Mouse (Mus musculus) ovary, postnatal 36 days (tissue): ENCODE results near the gene St3gal5.
A peak's percentile ranks its signal among the peaks of the same experiment; 100 is the strongest.

ENCODE experiments used
- DNase-seq: peaks from one replicate; pipeline ENCODE4 v3.0.0; 2022; ENCODE audit warnings: low spot score, mixed read lengths

Gene St3gal5

GRCm38 (mm10) chr6:72134850-72135515, 37.6 kb downstream of the St3gal5 start:
- no peak for DNase-seq

GRCm38 (mm10) chr6:72136016-72136415, 38.6 kb downstream of the St3gal5 start:
- no peak for DNase-seq

GRCm38 (mm10) chr6:72136543-72136942, 39.2 kb downstream of the St3gal5 start:
- DNase-seq, result no peak

- DNase-seq, result no peak
These were observed 42.3 kb downstream of the St3gal5 start for GRCm38 (mm10) chr6:72139508-72140193.

- no peak for DNase-seq
These were observed 43.0 kb downstream of the St3gal5 start for GRCm38 (mm10) chr6:72140371-72140770.

GRCm38 (mm10) chr6:72141191-72141590, 43.8 kb downstream of the St3gal5 start:
- no peak for DNase-seq

- DNase-seq, result no peak
These were observed 45.2 kb downstream of the St3gal5 start for GRCm38 (mm10) chr6:72142561-72142960.

- DNase-seq, result no peak
These were observed 47.0 kb downstream of the St3gal5 start for GRCm38 (mm10) chr6:72144353-72144752.

GRCm38 (mm10) chr6:72146803-72147202, 49.4 kb downstream of the St3gal5 start:
- DNase-seq, result no peak

- no peak for DNase-seq
These were observed 51.3 kb downstream of the St3gal5 start for GRCm38 (mm10) chr6:72148721-72149120.

GRCm38 (mm10) chr6:72149797-72150196, 52.4 kb downstream of the St3gal5 start:
- DNase-seq, result no peak

- DNase-seq, result no peak
These were observed 55.3 kb downstream of the St3gal5 start for GRCm38 (mm10) chr6:72152707-72153106.

GRCm38 (mm10) chr6:72153455-72153854, 56.1 kb downstream of the St3gal5 start:
- no peak for DNase-seq

- DNase-seq, result peak; percentile 42
These were observed 56.6 kb downstream of the St3gal5 start for GRCm38 (mm10) chr6:72154008-72154407.

- DNase-seq, result no peak
These were observed 57.6 kb downstream of the St3gal5 start for GRCm38 (mm10) chr6:72154938-72155531.

GRCm38 (mm10) chr6:72155649-72156048, 58.3 kb downstream of the St3gal5 start:
- DNase-seq, result no peak

GRCm38 (mm10) chr6:72158966-72159764, 61.8 kb downstream of the St3gal5 start:
- no peak for DNase-seq

- DNase-seq, result no peak
These were observed 62.5 kb downstream of the St3gal5 start for GRCm38 (mm10) chr6:72159861-72160395.

- no peak for DNase-seq
These were observed 63.6 kb downstream of the St3gal5 start for GRCm38 (mm10) chr6:72160991-72161390.

- no peak for DNase-seq
These were observed 64.4 kb downstream of the St3gal5 start for GRCm38 (mm10) chr6:72161751-72162150.

GRCm38 (mm10) chr6:72162155-72162890, 64.9 kb downstream of the St3gal5 start:
- no peak for DNase-seq
